Mouse (Mus musculus): ENCODE data around the gene Adgrg3.

Adgrg3 gene

DNA sequence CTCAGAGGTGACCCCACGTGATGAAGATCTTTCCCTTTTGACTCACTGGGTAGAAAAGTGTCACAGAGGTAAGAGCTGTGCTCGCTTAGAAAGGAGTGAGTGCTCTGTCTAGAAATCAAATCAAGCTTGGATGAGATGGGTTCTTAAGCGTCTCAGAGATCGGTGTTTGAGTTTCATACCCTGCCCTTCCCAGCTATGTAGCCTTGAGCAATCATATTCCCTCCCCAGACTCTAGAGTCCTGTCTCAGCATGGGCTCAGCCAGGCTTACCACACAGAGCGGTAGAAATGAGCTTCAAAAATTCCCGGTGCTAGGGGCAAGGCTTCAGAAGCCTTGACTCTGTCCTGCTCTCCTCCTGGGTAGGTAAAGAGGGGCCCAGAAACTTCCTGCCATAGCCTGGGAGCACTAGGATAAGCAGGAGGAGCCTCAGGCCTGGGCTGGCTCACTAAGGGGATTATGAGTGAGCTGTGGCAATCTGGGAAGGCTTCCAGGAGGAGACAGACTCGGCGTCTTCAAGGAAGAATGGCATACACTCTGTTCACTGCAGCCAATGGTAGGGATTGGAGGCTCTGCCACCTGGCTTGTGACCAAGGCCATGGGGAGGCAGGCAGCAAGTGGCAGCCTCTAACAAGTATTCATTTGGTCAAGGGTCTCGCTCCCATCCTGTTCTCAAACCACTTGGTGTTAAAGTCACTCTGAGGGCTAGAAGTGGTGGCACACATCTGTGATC, 24.3 kb upstream of the Adgrg3 start:
- no peak for DNase-seq (ENCODE audit: low spot score in 2 of 2)

DNA sequence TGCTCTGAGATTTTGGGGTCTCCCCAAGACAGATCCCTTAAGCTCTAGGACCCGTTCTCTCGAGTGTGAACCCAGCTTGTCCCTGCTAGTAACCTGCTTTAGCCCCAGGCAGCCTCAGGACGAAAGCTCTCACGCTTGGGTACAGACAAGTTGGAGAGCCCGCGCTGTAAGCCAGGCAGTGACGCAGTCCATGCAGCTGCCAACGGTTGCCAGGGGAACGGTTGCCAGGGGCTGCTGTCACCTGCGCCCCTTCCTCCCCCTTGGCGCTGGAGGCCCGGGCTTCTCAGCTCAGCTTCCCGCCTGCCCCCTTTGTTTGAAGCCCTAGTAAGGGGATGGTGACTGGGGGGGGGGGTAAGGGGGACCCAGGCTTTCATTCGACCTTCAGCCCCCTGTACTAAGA, 23.5 kb upstream of the Adgrg3 start:
- peak; percentile 73 to 79 for DNase-seq (ENCODE audit: low spot score in 2 of 2)

- no peak for DNase-seq (ENCODE audit: low spot score in 2 of 2)
These were observed 23.0 kb upstream of the Adgrg3 start for GRCm38 (mm10) chr8:94994510-94994909.

GRCm38 (mm10) chr8:94995336-94995893, 22.1 kb upstream of the Adgrg3 start:
- DNase-seq (ENCODE audit: low spot score in 2 of 2): no peak

GRCm38 (mm10) chr8:94996037-94996436, 21.5 kb upstream of the Adgrg3 start:
- no peak for DNase-seq (ENCODE audit: low spot score in 2 of 2)

- DNase-seq (ENCODE audit: low spot score in 2 of 2): no peak
These were observed 20.3 kb upstream of the Adgrg3 start for GRCm38 (mm10) chr8:94996899-94997856.

DNA sequence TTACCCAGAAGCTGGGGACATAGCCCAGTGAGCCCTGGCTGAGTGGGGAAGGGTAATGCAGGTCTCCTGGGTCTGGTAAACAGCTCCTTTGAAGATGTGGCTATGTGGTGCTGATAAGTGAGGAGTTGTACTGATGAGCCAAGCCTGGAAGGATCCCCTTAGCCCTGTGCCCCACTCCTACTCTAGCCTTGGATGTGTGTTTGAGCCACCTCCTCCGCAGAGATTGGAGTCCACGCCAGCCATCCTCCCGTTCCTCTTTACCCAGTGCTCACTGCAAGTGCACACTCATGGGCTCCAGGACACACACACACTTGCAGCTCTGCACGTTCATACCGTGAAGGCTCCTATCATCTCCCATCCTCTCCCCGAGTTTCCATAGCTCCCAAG, 19.6 kb upstream of the Adgrg3 start:
- no peak for DNase-seq (ENCODE audit: low spot score in 2 of 2)

DNA sequence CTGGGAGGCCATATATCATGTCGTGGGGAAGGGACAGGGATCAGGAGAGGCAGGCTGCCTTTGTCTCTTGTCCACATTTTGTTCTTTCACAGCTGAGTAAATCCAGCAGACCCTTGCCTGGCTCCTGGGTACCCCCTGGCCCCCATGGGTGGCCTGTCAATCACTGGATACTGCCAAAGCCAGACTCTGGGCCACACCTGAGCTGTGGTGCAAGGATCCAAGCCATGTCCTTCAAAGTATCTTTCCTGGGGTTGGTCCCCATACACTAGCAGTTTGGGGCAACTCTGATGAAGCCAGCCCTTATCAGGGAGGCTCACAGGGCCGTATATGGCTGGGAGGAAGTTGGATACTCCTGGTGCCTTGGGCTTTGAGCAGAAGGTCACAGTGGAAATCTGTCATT, 19.1 kb upstream of the Adgrg3 start:
- no peak for DNase-seq (ENCODE audit: low spot score in 2 of 2)

DNA sequence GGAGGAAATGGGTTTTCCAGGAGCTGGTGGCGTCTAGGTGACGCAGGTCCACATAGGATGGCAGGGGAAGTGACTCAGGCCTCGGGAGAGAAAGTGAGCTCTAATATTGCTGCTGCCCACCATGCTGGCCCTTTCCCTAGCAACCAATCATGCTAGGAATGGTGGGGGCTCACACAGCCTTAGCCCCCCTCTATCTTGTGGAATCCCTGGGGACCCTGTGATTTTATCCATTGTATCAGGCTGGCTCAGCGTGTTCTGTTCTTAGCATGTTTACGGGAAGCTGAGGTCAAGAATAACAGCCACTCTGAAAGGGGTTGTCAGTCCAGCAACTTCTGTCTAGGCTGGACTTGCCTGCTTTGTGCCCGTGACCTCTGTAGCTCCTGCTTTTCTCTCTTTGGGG, 18.5 kb upstream of the Adgrg3 start:
- DNase-seq (ENCODE audit: low spot score in 2 of 2): no peak

GRCm38 (mm10) chr8:94999956-95000355, 17.5 kb upstream of the Adgrg3 start:
- DNase-seq (ENCODE audit: low spot score in 2 of 2): no peak

GRCm38 (mm10) chr8:95000684-95001083, 16.8 kb upstream of the Adgrg3 start:
- DNase-seq (ENCODE audit: low spot score in 2 of 2): no peak

- no peak for DNase-seq (ENCODE audit: low spot score in 2 of 2)
These were observed 16.3 kb upstream of the Adgrg3 start for GRCm38 (mm10) chr8:95001165-95001564.

- DNase-seq (ENCODE audit: low spot score in 2 of 2): peak; percentile 67 to 75
These were observed 15.8 kb upstream of the Adgrg3 start for GRCm38 (mm10) chr8:95001655-95002054.

DNA sequence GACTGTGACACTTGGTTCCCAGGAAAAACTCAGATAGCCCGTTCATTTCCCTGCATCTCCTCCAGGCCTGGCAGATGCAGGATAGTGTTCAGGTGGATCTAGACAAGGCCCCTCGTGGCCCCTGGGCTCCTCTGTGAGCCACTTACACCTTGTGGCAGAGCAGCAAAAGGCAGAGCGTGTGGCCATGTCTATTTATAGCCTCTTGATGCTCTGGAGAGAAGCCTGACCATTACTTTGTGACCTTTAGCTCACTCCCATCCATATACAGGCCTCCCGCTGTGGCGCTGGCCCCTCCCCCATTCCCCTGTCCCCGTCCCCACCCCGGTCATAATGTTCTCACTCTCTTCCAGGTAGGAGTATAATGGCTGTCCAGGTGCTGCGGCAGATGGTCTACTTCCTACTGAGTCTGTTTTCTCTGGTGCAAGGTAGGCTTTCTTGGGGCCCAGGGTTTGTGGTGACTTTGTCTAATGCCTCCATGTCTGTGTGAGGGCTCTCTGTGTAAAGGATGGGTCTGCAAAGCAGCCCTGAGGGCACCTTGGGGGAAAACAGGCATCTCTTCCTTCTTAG, 15.3 kb upstream of the Adgrg3 start:
- DNase-seq (ENCODE audit: low spot score in 2 of 2): no peak

- no peak for DNase-seq (ENCODE audit: low spot score in 2 of 2)
These were observed 5.0 kb upstream of the Adgrg3 start for GRCm38 (mm10) chr8:95012442-95012919.

- DNase-seq (ENCODE audit: low spot score in 2 of 2): no peak
These were observed 1.6 kb upstream of the Adgrg3 start for GRCm38 (mm10) chr8:95015866-95016265.

- DNase-seq (ENCODE audit: low spot score in 2 of 2): no peak
These were observed 808 bp upstream of the Adgrg3 start for GRCm38 (mm10) chr8:95016684-95017083.

GRCm38 (mm10) chr8:95017969-95018635, 610 bp downstream of the Adgrg3 start:
- no peak for DNase-seq (ENCODE audit: low spot score in 2 of 2)

DNA sequence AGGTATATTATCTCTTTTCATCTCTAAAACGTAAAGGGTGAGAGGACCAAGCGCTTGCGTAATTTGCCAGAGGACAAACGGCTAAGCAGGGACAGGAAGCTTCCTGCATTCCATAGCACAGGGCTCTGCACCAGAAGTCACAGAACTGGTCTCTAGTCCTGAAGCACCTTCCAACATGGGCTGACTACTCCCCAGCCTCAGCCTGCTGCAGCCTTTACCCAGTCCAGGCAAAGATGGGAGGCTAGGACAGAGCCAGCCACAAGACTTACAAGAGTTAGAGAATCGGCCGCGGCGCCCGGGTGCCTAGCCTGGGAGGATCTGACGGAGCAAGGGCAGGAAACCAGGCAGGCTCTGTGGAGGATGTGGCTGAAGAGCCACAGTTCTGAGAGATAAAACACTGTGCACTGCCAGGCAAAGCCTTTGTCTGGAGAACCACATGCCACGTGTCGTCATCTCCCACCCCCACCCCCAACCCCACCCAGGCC, 2.8 kb downstream of the Adgrg3 start:
- no peak for DNase-seq (ENCODE audit: low spot score in 2 of 2)

DNA sequence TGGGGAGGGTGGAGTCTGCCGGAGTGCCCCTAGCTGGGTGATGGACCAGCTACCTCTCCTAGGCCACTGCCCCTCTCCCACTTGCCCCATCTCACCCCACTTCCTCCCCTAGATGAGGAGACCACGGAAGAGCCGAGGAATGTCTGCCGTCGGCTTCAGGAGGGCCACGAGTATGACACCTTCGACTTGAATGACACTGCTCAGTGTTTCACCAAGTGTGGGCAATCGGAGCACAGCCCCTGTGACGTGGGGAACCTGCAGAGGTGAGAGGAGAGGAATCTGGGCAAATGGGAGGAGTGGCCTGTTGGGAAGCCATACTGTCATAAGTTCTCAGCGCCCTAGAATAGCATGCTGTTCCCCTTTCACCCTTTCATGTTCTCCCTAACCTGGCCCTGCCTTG, 3.3 kb downstream of the Adgrg3 start:
- no peak for DNase-seq (ENCODE audit: low spot score in 2 of 2)

DNA sequence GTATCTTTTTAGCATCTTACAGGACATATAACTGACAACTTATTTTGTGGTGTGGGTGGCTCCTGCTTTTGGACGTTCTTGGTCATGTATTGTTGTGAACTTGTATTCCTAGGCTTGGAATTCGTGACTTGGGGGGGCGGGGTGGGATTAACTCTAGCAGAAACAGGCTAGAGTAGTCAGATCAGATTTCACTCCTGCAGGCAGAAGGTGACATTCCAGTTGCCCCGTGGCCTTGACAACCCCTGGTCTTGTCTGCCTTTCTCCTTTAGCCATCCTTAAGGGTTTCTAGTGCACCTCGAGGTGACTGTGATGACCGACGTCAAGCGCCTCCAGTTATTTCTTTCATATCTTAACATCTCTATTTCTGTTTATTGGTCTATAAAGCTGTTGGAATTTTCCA, 5.7 kb downstream of the Adgrg3 start:
- DNase-seq (ENCODE audit: low spot score in 2 of 2): no peak

Data from frontal cortex, postnatal 36 days (tissue).